Mouse (Mus musculus) urinary bladder, postnatal 25 days (tissue): ENCODE measurements at regions not wholly inside any gene's neighbourhood (a gene's known extent, or its start where the extent isn't known, plus 50 kb on each side); places are given as distances from the start of the nearest gene placed in this dataset.

ENCODE experiments used
- DNase-seq: peaks from one replicate; pipeline ENCODE4 v3.0.0; 2022; ENCODE audit warnings: low spot score

GRCm38 (mm10) chr15:62091746-62092659 is 1169.2 kb upstream of the A1bg start:
- DNase-seq: no peak

GRCm38 (mm10) chr15:62091144-62091543 is 1168.3 kb upstream of the A1bg start:
- no peak for DNase-seq

GRCm38 (mm10) chr15:62088341-62088740 is 1165.5 kb upstream of the A1bg start:
- DNase-seq: no peak

GRCm38 (mm10) chr15:62087755-62088154 is 1164.9 kb upstream of the A1bg start:
- no peak for DNase-seq

- no peak for DNase-seq
Measured at GRCm38 (mm10) chr15:62086037-62086436, 1163.2 kb upstream of the A1bg start.

- no peak for DNase-seq
Measured at GRCm38 (mm10) chr15:62083347-62083746, 1160.5 kb upstream of the A1bg start.

GRCm38 (mm10) chr15:62082539-62082938 is 1159.7 kb upstream of the A1bg start:
- DNase-seq: no peak

- DNase-seq: peak; percentile 70
Measured at GRCm38 (mm10) chr15:62079155-62080109, 1156.6 kb upstream of the A1bg start.

GRCm38 (mm10) chr15:62076552-62077234 is 1153.9 kb upstream of the A1bg start:
- no peak for DNase-seq

GRCm38 (mm10) chr15:62074735-62075134 is 1151.9 kb upstream of the A1bg start:
- no peak for DNase-seq

GRCm38 (mm10) chr15:62073595-62073994 is 1150.8 kb upstream of the A1bg start:
- DNase-seq: no peak

GRCm38 (mm10) chr15:62071311-62071710 is 1148.5 kb upstream of the A1bg start:
- DNase-seq: no peak

- no peak for DNase-seq
Measured at GRCm38 (mm10) chr15:62068422-62069160, 1145.8 kb upstream of the A1bg start.

GRCm38 (mm10) chr15:62064399-62064798 is 1141.6 kb upstream of the A1bg start:
- DNase-seq: no peak

GRCm38 (mm10) chr15:62057449-62057848 is 1134.6 kb upstream of the A1bg start:
- no peak for DNase-seq

- no peak for DNase-seq
Measured at GRCm38 (mm10) chr15:62056889-62057288, 1134.1 kb upstream of the A1bg start.

GRCm38 (mm10) chr15:62056401-62056800 is 1133.6 kb upstream of the A1bg start:
- DNase-seq: no peak

- no peak for DNase-seq
Measured at GRCm38 (mm10) chr15:62055011-62055410, 1132.2 kb upstream of the A1bg start.

GRCm38 (mm10) chr15:62053420-62054239 is 1130.8 kb upstream of the A1bg start:
- no peak for DNase-seq

GRCm38 (mm10) chr15:62049416-62049815 is 1126.6 kb upstream of the A1bg start:
- no peak for DNase-seq
